Mouse (Mus musculus) MEL (cell line): Measurements from ENCODE around the gene Lce1i. TPM values are rescaled to one million over a fixed set of nuclear protein-coding genes. Genes with fewer than 3 reads are reported as not detected.

Source experiments
- DNase-seq: peaks from one replicate; pipeline ENCODE4 v3.0.0; 2011; ENCODE audit warnings: low read depth, low spot score
- H3K27ac ChIP-seq: 2 replicates; pipeline ENCODE4 v1.5.1; 2012; ENCODE audit warnings: low read depth, mild to moderate bottlenecking, control low read depth, low read length, moderate library complexity; ENCODE audit not compliant: control insufficient read depth
- H3K27me3 ChIP-seq, 2 experiments: fragments of 150-350 bp in 1 of 2; sonication (generic) in 1 of 2; 2 replicates each; pipeline ENCODE4 v1.6.1; 2012; ENCODE audit warnings: low read length in 2 of 2, mild to moderate bottlenecking in 2 of 2, improper control_type of control experiment in 1 of 2, moderate library complexity in 1 of 2; ENCODE audit not compliant: insufficient read depth in 2 of 2, control insufficient read depth in 1 of 2
- H3K36me3 ChIP-seq, 2 experiments: 2 replicates each; pipeline ENCODE4 v1.6.1; 2012 to 2014; ENCODE audit warnings: low read length in 2 of 2, improper control_type of control experiment in 1 of 2, inconsistent platforms in 1 of 2, mild to moderate bottlenecking in 1 of 2; ENCODE audit not compliant: insufficient read depth in 2 of 2, control insufficient read depth in 1 of 2
- H3K4me1 ChIP-seq, 2 experiments: fragments of 150-350 bp in 1 of 2; sonication (generic) in 1 of 2; 2 replicates each; pipeline ENCODE4 v1.6.1; 2012; ENCODE audit warnings: low read length in 2 of 2, improper control_type of control experiment in 1 of 2, mild to moderate bottlenecking in 1 of 2; ENCODE audit not compliant: insufficient read depth in 2 of 2, control insufficient read depth in 1 of 2
- H3K4me3 ChIP-seq, 2 experiments: fragments of 150-350 bp in 1 of 2; sonication (generic) in 1 of 2; 2 replicates each; pipeline ENCODE4 v1.5.1; 2012; ENCODE audit warnings: low read depth in 2 of 2, low read length in 2 of 2, mild to moderate bottlenecking in 2 of 2, moderate library complexity in 2 of 2, control low read depth in 1 of 2, improper control_type of control experiment in 1 of 2; ENCODE audit not compliant: control insufficient read depth in 1 of 2, insufficient read depth in 1 of 2
- H3K79me2 ChIP-seq: 2 replicates; pipeline ENCODE4 v1.6.1; 2012; ENCODE audit warnings: mild to moderate bottlenecking, low read length, moderate library complexity; ENCODE audit not compliant: control insufficient read depth, poor library complexity, insufficient read depth
- H3K9ac ChIP-seq: 2 replicates; pipeline ENCODE4 v1.6.1; 2012; ENCODE audit warnings: low read depth, mild to moderate bottlenecking, control low read depth, low read length, moderate library complexity; ENCODE audit not compliant: control insufficient read depth, poor library complexity, severe bottlenecking
- H3K9me3 ChIP-seq: fragments of 150-350 bp; sonication (generic); replicated peaks from 2 replicates; pipeline ENCODE4 v1.6.1; 2012; ENCODE audit warnings: mild to moderate bottlenecking, low read length, improper control_type of control experiment, moderate library complexity; ENCODE audit not compliant: insufficient read depth
- BHLHE40 ChIP-seq: IDR thresholded peaks from 2 replicates; pipeline ENCODE4 v1.6.1; 2012; ENCODE audit warnings: low read depth, mild to moderate bottlenecking, inconsistent platforms, low read length, improper control_type of control experiment, borderline replicate concordance
- CHD1 ChIP-seq: IDR thresholded peaks from 2 replicates; pipeline ENCODE4 v1.6.1; 2012; ENCODE audit warnings: low read depth, mild to moderate bottlenecking, inconsistent platforms, low read length, improper control_type of control experiment
- CHD2 ChIP-seq: IDR thresholded peaks from 2 replicates; pipeline ENCODE4 v1.6.1; 2011; ENCODE audit warnings: low read length, improper control_type of control experiment
- E2F4 ChIP-seq: IDR thresholded peaks from 2 replicates; pipeline ENCODE4 v1.6.1; 2011; ENCODE audit warnings: low read depth, low read length, improper control_type of control experiment, borderline replicate concordance
- EP300 ChIP-seq, 2 experiments: IDR thresholded peaks; 2 replicates each; pipeline ENCODE4 v1.6.1; 2011; ENCODE audit warnings: improper control_type of control experiment in 2 of 2, low read length in 2 of 2, low read depth in 1 of 2, mild to moderate bottlenecking in 1 of 2
- ETS1 ChIP-seq: IDR thresholded peaks from 2 replicates; pipeline ENCODE4 v1.6.1; 2012; ENCODE audit warnings: low read depth, mild to moderate bottlenecking, inconsistent platforms, low read length, improper control_type of control experiment, moderate library complexity
- GABPA ChIP-seq: IDR thresholded peaks from 2 replicates; pipeline ENCODE4 v1.6.1; 2012; ENCODE audit warnings: low read depth, mild to moderate bottlenecking, inconsistent platforms, low read length, improper control_type of control experiment, moderate library complexity
- GATA1 ChIP-seq: IDR thresholded peaks from 2 replicates; pipeline ENCODE4 v1.6.1; 2011; ENCODE audit warnings: low read depth, low read length, improper control_type of control experiment
- HCFC1 ChIP-seq: IDR thresholded peaks from 2 replicates; pipeline ENCODE4 v1.6.1; 2012; ENCODE audit warnings: low read depth, mild to moderate bottlenecking, inconsistent platforms, low read length, improper control_type of control experiment, moderate library complexity
- MAFK ChIP-seq: IDR thresholded peaks from 2 replicates; pipeline ENCODE4 v1.6.1; 2011; ENCODE audit warnings: low read depth, mild to moderate bottlenecking, low read length, improper control_type of control experiment, borderline replicate concordance
- MAZ ChIP-seq: IDR thresholded peaks from 2 replicates; pipeline ENCODE4 v1.6.1; 2012; ENCODE audit warnings: low read depth, mild to moderate bottlenecking, inconsistent platforms, low read length, improper control_type of control experiment
- MXI1 ChIP-seq: IDR thresholded peaks from 2 replicates; pipeline ENCODE4 v1.6.1; 2011; ENCODE audit warnings: mild to moderate bottlenecking, low read depth, low read length, improper control_type of control experiment
- MYC ChIP-seq: IDR thresholded peaks from 2 replicates; pipeline ENCODE4 v1.6.1; 2011; ENCODE audit warnings: low read depth, mild to moderate bottlenecking, low read length, improper control_type of control experiment, moderate library complexity
- NELFE ChIP-seq: IDR thresholded peaks from 2 replicates; pipeline ENCODE4 v1.6.1; 2011; ENCODE audit warnings: low read depth, low read length, improper control_type of control experiment
- NRF1 ChIP-seq: IDR thresholded peaks from 2 replicates; pipeline ENCODE4 v1.6.1; 2014; ENCODE audit warnings: low read depth, mild to moderate bottlenecking, inconsistent platforms, low read length, improper control_type of control experiment, moderate library complexity; ENCODE audit not compliant: poor library complexity, insufficient read depth, severe bottlenecking
- POLR2A ChIP-seq, 2 experiments: IDR thresholded peaks; 2 replicates each; pipeline ENCODE4 v1.6.1; 2011 to 2012; ENCODE audit warnings: low read length in 2 of 2, mild to moderate bottlenecking in 2 of 2, control low read depth in 1 of 2, improper control_type of control experiment in 1 of 2, low read depth in 1 of 2, moderate library complexity in 1 of 2; ENCODE audit not compliant: control insufficient read depth in 1 of 2, insufficient read depth in 1 of 2, poor library complexity in 1 of 2
- POLR2AphosphoS2 ChIP-seq: IDR thresholded peaks from 2 replicates; pipeline ENCODE4 v1.6.1; 2011; ENCODE audit warnings: low read length, improper control_type of control experiment
- POLR2AphosphoS5 ChIP-seq: IDR thresholded peaks from 2 replicates; pipeline ENCODE4 v1.6.1; 2012; ENCODE audit warnings: low read depth, borderline replicate concordance, mild to moderate bottlenecking, inconsistent platforms, low read length, moderate library complexity, mixed read lengths
- RCOR1 ChIP-seq: IDR thresholded peaks from 2 replicates; pipeline ENCODE4 v1.6.1; 2012; ENCODE audit warnings: low read depth, mild to moderate bottlenecking, inconsistent platforms, low read length, improper control_type of control experiment
- SMC3 ChIP-seq: IDR thresholded peaks from 2 replicates; pipeline ENCODE4 v1.6.1; 2011; ENCODE audit warnings: low read depth, low read length, improper control_type of control experiment
- TAL1 ChIP-seq: IDR thresholded peaks from 2 replicates; pipeline ENCODE4 v1.6.1; 2012; ENCODE audit warnings: mild to moderate bottlenecking, inconsistent platforms, low read length, moderate library complexity, mixed read lengths
- TCF12 ChIP-seq: IDR thresholded peaks from 2 replicates; pipeline ENCODE4 v1.6.1; 2014; ENCODE audit warnings: low read depth, mild to moderate bottlenecking, inconsistent platforms, low read length, improper control_type of control experiment, moderate library complexity
- UBTF ChIP-seq: IDR thresholded peaks from 2 replicates; pipeline ENCODE4 v1.6.1; 2012; ENCODE audit warnings: low read depth, mild to moderate bottlenecking, inconsistent platforms, low read length, improper control_type of control experiment, moderate library complexity, borderline replicate concordance; ENCODE audit not compliant: insufficient read depth
- USF2 ChIP-seq, 2 experiments: IDR thresholded peaks; 2 replicates each; pipeline ENCODE4 v1.6.1; 2011 to 2012; ENCODE audit warnings: improper control_type of control experiment in 2 of 2, low read length in 2 of 2, borderline replicate concordance in 1 of 2, inconsistent platforms in 1 of 2, low read depth in 1 of 2, mild to moderate bottlenecking in 1 of 2; ENCODE audit not compliant: insufficient read depth in 1 of 2
- ZC3H11A ChIP-seq: IDR thresholded peaks from 2 replicates; pipeline ENCODE4 v1.6.1; 2012; ENCODE audit warnings: low read depth, mild to moderate bottlenecking, inconsistent platforms, low read length, improper control_type of control experiment
- ZMIZ1 ChIP-seq: IDR thresholded peaks from 2 replicates; pipeline ENCODE4 v1.6.1; 2012; ENCODE audit warnings: low read depth, mild to moderate bottlenecking, inconsistent platforms, low read length, improper control_type of control experiment, moderate library complexity
- polyA plus RNA-seq, 2 experiments: library from polyadenylated mRNA; stranded (reverse) in 1 of 2; unstranded in 1 of 2; fragments of >175 nt in 1 of 2; fragments of >200 nt in 1 of 2; gene quantifications; 2 replicates each; pipeline versions ENCODE4 v1.2.1 to v1.2.4; 2012; ENCODE audit warnings: low replicate concordance in 2 of 2, low read depth in 1 of 2; ENCODE audit not compliant: insufficient read length in 2 of 2, insufficient read depth in 1 of 2, missing spikeins in 1 of 2
- total RNA-seq: library from RNA; depleted of rRNA; stranded (reverse); fragments of 300-350 nt; gene quantifications from 2 replicates; pipeline ENCODE4 v1.2.3, GENCODE M21; 2012

Gene Lce1i
- total and polyA plus RNA-seq, 3 experiments: not detected

GRCm38 (mm10) chr3:92815581-92815980 is 36.9 kb upstream of the Lce1i start:
- Histone ChIP-seq H3K4me1 (no peaks in the 10 kb centered on the region), H3K9ac (no peak overlapping the region), H3K79me2 (no peaks in the 10 kb centered on the region)
- TF ChIP-seq E2F4 (no peak), USF2 (IDR thresholded peaks at IDR 0.05; ENCODE audit: borderline replicate concordance in 1 of 2, insufficient read depth in 1 of 2, low read depth in 1 of 2, low read length in 2 of 2) (no peak), ZC3H11A (no peak), MAZ (no peak), TAL1 (no peak), CHD2 (no peak), CHD1 (no peak), POLR2AphosphoS2 (no peak), POLR2A (IDR thresholded peaks at IDR 0.05; ENCODE audit: control insufficient read depth in 1 of 2, insufficient read depth in 1 of 2, low read depth in 1 of 2, low read length in 2 of 2, poor library complexity in 1 of 2) (no peak), BHLHE40 (no peak), GATA1 (no peak), POLR2AphosphoS5 (no peak), UBTF (no peak), TCF12 (no peak)
- TF ChIP-seq, all 39 proteins: peak for 0
- H3K27me3 ChIP-seq: no peaks in the 10 kb centered on the region
- H3K36me3 ChIP-seq: no peaks in the 10 kb centered on the region
- H3K27ac ChIP-seq: no peak overlapping the region
- H3K9me3 ChIP-seq: no peaks in the 10 kb centered on the region
- no peak overlapping the region for H3K4me3 ChIP-seq
- DNase-seq: no peak

- Histone ChIP-seq H3K4me3 (no peak within 1 kb of the TSS), H3K9me3 (no peaks in the 10 kb centered on the region), H3K4me1 (no peaks in the 10 kb centered on the region), H3K27ac (no peak within 1 kb of the TSS), H3K27me3 (no peaks in the 10 kb centered on the region), H3K79me2 (no peaks in the 10 kb centered on the region), H3K9ac (no peak within 1 kb of the TSS), H3K36me3 (no peaks in the 10 kb centered on the region)
- DNase-seq: no peak
- TF ChIP-seq MYC (no peak), MXI1 (no peak), ZMIZ1 (no peak), UBTF (no peak), USF2 (IDR thresholded peaks at IDR 0.05; ENCODE audit: borderline replicate concordance in 1 of 2, insufficient read depth in 1 of 2, low read depth in 1 of 2, low read length in 2 of 2) (no peak), CHD1 (no peak), SMC3 (no peak), EP300 (IDR thresholded peaks at IDR 0.05; ENCODE audit: low read depth in 1 of 2, low read length in 2 of 2) (no peak), NRF1 (no peak), NELFE (no peak), MAFK (no peak), HCFC1 (no peak), BHLHE40 (no peak), ETS1 (no peak), RCOR1 (no peak), E2F4 (no peak), GABPA (no peak)
Observed at GRCm38 (mm10) chr3:92807791-92808190, 29.1 kb upstream of the Lce1i start, which contains the start of gene Lce1k. Gene Lce1k (minus strand): TSS chr3:92807891.
